Mouse (Mus musculus) lung, embryonic 15.5 days (tissue): ENCODE measurements around the gene Zbtb44. TPM values are rescaled to one million over a fixed set of nuclear protein-coding genes. Genes with fewer than 3 reads are reported as not detected.

Experiments used
- ATAC-seq: fragments of 200-750 bp; cut with Nextera tagmentation; 2 replicates; pipeline ENCODE4 v1.8.0; 2017; ENCODE audit warnings: moderate number of reproducible peaks, borderline replicate concordance; ENCODE audit not compliant: low FRiP score, low TSS enrichment; ENCODE audit errors: extremely low read depth
- H3K27ac ChIP-seq: fragments of 300-500 bp; sonication (generic); 2 replicates; pipeline ENCODE4 v1.5.1; 2015; ENCODE audit warnings: moderate library complexity, mild to moderate bottlenecking, inconsistent platforms
- H3K27me3 ChIP-seq: fragments of 300-500 bp; sonication (generic); 2 replicates; pipeline ENCODE4 v1.6.1; 2015; ENCODE audit warnings: inconsistent platforms
- H3K36me3 ChIP-seq: fragments of 300-500 bp; sonication (generic); 2 replicates; pipeline ENCODE4 v1.6.1; 2015; ENCODE audit warnings: inconsistent platforms
- H3K4me1 ChIP-seq: fragments of 300-500 bp; sonication (generic); 2 replicates; pipeline ENCODE4 v1.6.1; 2015; ENCODE audit warnings: inconsistent platforms
- H3K4me2 ChIP-seq: fragments of 300-500 bp; sonication (generic); 2 replicates; pipeline ENCODE4 v1.6.1; 2015; ENCODE audit warnings: inconsistent platforms, mild to moderate bottlenecking, moderate library complexity
- H3K4me3 ChIP-seq: fragments of 300-500 bp; sonication (generic); 2 replicates; pipeline ENCODE4 v1.5.1; 2015; ENCODE audit warnings: mild to moderate bottlenecking, inconsistent platforms
- H3K9ac ChIP-seq: fragments of 300-500 bp; sonication (generic); 2 replicates; pipeline ENCODE4 v1.6.1; 2015; ENCODE audit warnings: inconsistent platforms
- H3K9me3 ChIP-seq: fragments of 300-500 bp; sonication (generic); 2 replicates; pipeline ENCODE4 v1.6.1; 2016; ENCODE audit warnings: inconsistent platforms
- WGBS: fragments of 180-500 bp; shearing (Covaris S2); methylation state at CpG from one replicate; pipeline ENCODE4 v1.1.7; 2015; 5-methylcytosine and 5-hydroxymethylcytosine counted together
- polyA plus RNA-seq: library from polyadenylated mRNA; unstranded; fragments of >200 nt; fragmentation: Nextera tagmentation; extraction: Ambion mirVana; gene quantifications from 2 replicates; pipeline ENCODE4 v1.2.1, GENCODE M21; 2015

The Zbtb44 gene
- polyA plus RNA-seq, 1 experiment from 2014 or later, result 8.9 TPM

GRCm38 (mm10) chr9:31090081-31091023 lies 59.9 kb downstream of the Zbtb44 start:
- Histone ChIP-seq H3K27me3 (no peaks in the 10 kb centered on the region), H3K4me3 (no peak overlapping the region), H3K9ac (no peak overlapping the region), H3K9me3 (no peaks in the 10 kb centered on the region), H3K4me2 (no peak overlapping the region), H3K4me1 (0 out of 2 replicates have a peak, but pooled peaks cover 3% of the 10 kb centered on the region), H3K27ac (no peak overlapping the region), H3K36me3 (peaks cover 2% of the 10 kb centered on the region; the same call in 1 of the 2 replicates)
- ATAC-seq, result no peak
- WGBS, result 73% methylated on average over 29 of the region's 29 CpGs

- 90% methylated on average over 10 of the region's 10 CpGs for whole genome bisulfite sequencing
- no peak for ATAC-seq
- no peak overlapping the region for H3K27ac ChIP-seq
- no peak overlapping the region for H3K4me3 ChIP-seq
- H3K4me1 ChIP-seq, result 0 out of 2 replicates have a peak, but pooled peaks cover 2% of the 10 kb centered on the region
- no peaks in the 10 kb centered on the region for H3K27me3 ChIP-seq
- H3K9ac ChIP-seq, result no peak overlapping the region
- H3K36me3 ChIP-seq, result peaks cover 2% of the 10 kb centered on the region; the same call in 1 of the 2 replicates
- no peaks in the 10 kb centered on the region for H3K9me3 ChIP-seq
- no peak overlapping the region for H3K4me2 ChIP-seq
Observed at GRCm38 (mm10) chr9:31091162-31091581, 60.7 kb downstream of the Zbtb44 start.

GRCm38 (mm10) chr9:31092111-31092832 lies 61.8 kb downstream of the Zbtb44 start:
- 82% methylated on average over 18 of the region's 18 CpGs for WGBS
- no peak overlapping the region for H3K4me3 ChIP-seq
- no peaks in the 10 kb centered on the region for H3K9me3 ChIP-seq
- H3K4me1 ChIP-seq, result 0 out of 2 replicates have a peak, but pooled peaks cover 5% of the 10 kb centered on the region
- no peak for ATAC-seq
- H3K36me3 ChIP-seq, result peaks cover 2% of the 10 kb centered on the region; the same call in 1 of the 2 replicates
- no peak overlapping the region for H3K9ac ChIP-seq
- H3K4me2 ChIP-seq, result no peak overlapping the region
- no peaks in the 10 kb centered on the region for H3K27me3 ChIP-seq
- no peak overlapping the region for H3K27ac ChIP-seq

- WGBS, result 88% methylated on average over 10 of the region's 10 CpGs
- Histone ChIP-seq H3K27ac (no peak overlapping the region), H3K4me3 (no peak overlapping the region), H3K27me3 (no peaks in the 10 kb centered on the region), H3K4me2 (no peak overlapping the region), H3K9me3 (no peaks in the 10 kb centered on the region), H3K9ac (no peak overlapping the region), H3K4me1 (0 out of 2 replicates have a peak, but pooled peaks cover 8% of the 10 kb centered on the region), H3K36me3 (peaks cover 2% of the 10 kb centered on the region; the same call in 1 of the 2 replicates)
- no peak for ATAC-seq
Observed at GRCm38 (mm10) chr9:31092833-31093195, 62.4 kb downstream of the Zbtb44 start.

GRCm38 (mm10) chr9:31097088-31098082 lies 66.9 kb downstream of the Zbtb44 start:
- Histone ChIP-seq H3K27ac (no peak overlapping the region), H3K9me3 (no peaks in the 10 kb centered on the region), H3K4me2 (no peak overlapping the region), H3K4me1 (0 out of 2 replicates have a peak, but pooled peaks cover 8% of the 10 kb centered on the region), H3K36me3 (0 out of 2 replicates have a peak, but pooled peaks cover 3% of the 10 kb centered on the region), H3K4me3 (no peak overlapping the region), H3K27me3 (no peaks in the 10 kb centered on the region), H3K9ac (no peak overlapping the region)
- 0 out of 2 replicates have a peak, but pooled peaks have one; percentile 6 for ATAC-seq
- 67% methylated on average over 20 of the region's 20 CpGs for WGBS

- Histone ChIP-seq H3K36me3 (0 out of 2 replicates have a peak, but pooled peaks cover 3% of the 10 kb centered on the region), H3K27me3 (no peaks in the 10 kb centered on the region), H3K4me2 (no peak overlapping the region), H3K9ac (no peak overlapping the region), H3K27ac (no peak overlapping the region), H3K4me3 (no peak overlapping the region), H3K9me3 (no peaks in the 10 kb centered on the region), H3K4me1 (0 out of 2 replicates have a peak, but pooled peaks cover 8% of the 10 kb centered on the region)
- 74% methylated on average over 6 of the region's 6 CpGs for WGBS
- no peak for ATAC-seq
Observed at GRCm38 (mm10) chr9:31098118-31098517, 67.7 kb downstream of the Zbtb44 start.

- WGBS, result 81% methylated on average over 8 of the region's 8 CpGs
- Histone ChIP-seq H3K4me3 (no peak overlapping the region), H3K4me2 (no peak overlapping the region), H3K27ac (0 out of 2 replicates have a peak overlapping the region, but pooled peaks have one; percentile 3), H3K36me3 (no peaks in the 10 kb centered on the region), H3K9me3 (no peaks in the 10 kb centered on the region), H3K27me3 (no peaks in the 10 kb centered on the region), H3K4me1 (no peaks in the 10 kb centered on the region), H3K9ac (no peak overlapping the region)
- 0 out of 2 replicates have a peak, but pooled peaks have one; percentile 28 for ATAC-seq
Observed at GRCm38 (mm10) chr9:31108464-31108863, 78.0 kb downstream of the Zbtb44 start.

- H3K36me3 ChIP-seq, result no peaks in the 10 kb centered on the region
- H3K4me3 ChIP-seq, result no peak overlapping the region
- ATAC-seq, result no peak
- no peaks in the 10 kb centered on the region for H3K9me3 ChIP-seq
- peaks cover 15% of the 10 kb centered on the region for H3K4me1 ChIP-seq
- H3K27ac ChIP-seq, result no peak overlapping the region
- no peak overlapping the region for H3K4me2 ChIP-seq
- no peaks in the 10 kb centered on the region for H3K27me3 ChIP-seq
- no peak overlapping the region for H3K9ac ChIP-seq
Observed at GRCm38 (mm10) chr9:31115586-31115985, 85.1 kb downstream of the Zbtb44 start.

GRCm38 (mm10) chr9:31117088-31117487 lies 86.6 kb downstream of the Zbtb44 start:
- ATAC-seq, result no peak
- Histone ChIP-seq H3K4me2 (no peak overlapping the region), H3K36me3 (no peaks in the 10 kb centered on the region), H3K9ac (no peak overlapping the region), H3K4me1 (peaks cover 27% of the 10 kb centered on the region), H3K4me3 (no peak overlapping the region), H3K27ac (no peak overlapping the region), H3K9me3 (no peaks in the 10 kb centered on the region), H3K27me3 (no peaks in the 10 kb centered on the region)
- 86% methylated on average over 11 of the region's 11 CpGs for WGBS

- no peak overlapping the region for H3K4me3 ChIP-seq
- H3K4me1 ChIP-seq, result peaks cover 27% of the 10 kb centered on the region
- WGBS, result 79% methylated on average over 6 of the region's 6 CpGs
- no peak overlapping the region for H3K4me2 ChIP-seq
- H3K36me3 ChIP-seq, result no peaks in the 10 kb centered on the region
- no peak overlapping the region for H3K27ac ChIP-seq
- no peak overlapping the region for H3K9ac ChIP-seq
- no peaks in the 10 kb centered on the region for H3K9me3 ChIP-seq
- ATAC-seq, result no peak
- H3K27me3 ChIP-seq, result no peaks in the 10 kb centered on the region
Observed at GRCm38 (mm10) chr9:31117488-31117887, 87.0 kb downstream of the Zbtb44 start.
